Comparison of ENCODE assay signal across 25 mouse cellular contexts in the genomic region with DNA sequence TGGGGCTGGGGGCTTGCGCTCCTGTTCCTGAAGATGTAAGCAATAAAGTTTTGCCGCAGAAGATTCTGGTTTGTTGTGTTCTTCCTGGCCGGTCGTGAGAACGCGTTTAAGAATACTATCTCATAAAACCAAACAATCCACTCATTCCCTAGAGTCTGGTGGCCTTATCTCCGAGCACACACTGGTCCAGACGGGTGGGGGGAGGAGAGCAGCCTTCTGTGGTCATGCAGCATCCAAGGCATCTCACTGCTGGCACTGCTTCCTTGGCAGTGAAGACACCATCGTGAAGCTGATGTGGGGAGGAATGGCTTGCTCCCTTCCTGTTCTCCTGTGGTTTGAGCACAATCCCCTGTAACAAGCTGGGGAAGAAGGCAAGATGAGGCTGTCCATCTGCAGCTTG. TPM values are rescaled to one million over a fixed set of nuclear protein-coding genes. Genes with fewer than 3 reads are reported as not detected.
DNase-seq lines count a peak whose midpoint lies in the region; ATAC-seq lines count a peak whose summit lies in the region.
"Had no signal": no experiment of that assay in that cellular context is flagged by ENCODE, and none has a peak within 500 bp of the region (broad histone marks: within the 10 kb centered on the region; RNA-seq: fewer than 3 reads in every experiment).

No protein-coding gene starts in this region.

- H3K27me3 ChIP-seq in liver, embryonic 11.5 days (replicated peaks; ENCODE audit: control insufficient read depth, insufficient read depth, low read length), result no peaks in the 10 kb centered on the region
- H3K27me3 ChIP-seq: CH12.LX; forebrain, embryonic 13.5 days; heart, embryonic 12.5 days; heart, embryonic 15.5 days; hindbrain, embryonic 13.5 days had no signal

- no peak overlapping the region for H3K4me2 ChIP-seq in liver, embryonic 11.5 days
- H3K4me2 ChIP-seq: forebrain, embryonic 13.5 days; heart, embryonic 12.5 days; heart, embryonic 15.5 days; hindbrain, embryonic 13.5 days had no signal

- no peaks in the 10 kb centered on the region for H3K4me1 ChIP-seq in liver, embryonic 11.5 days (replicated peaks; ENCODE audit: control insufficient read depth, insufficient read depth, low read length)
- H3K4me1 ChIP-seq: forebrain, embryonic 10.5 days; forebrain, embryonic 13.5 days; heart, embryonic 12.5 days; heart, embryonic 15.5 days; hindbrain, embryonic 10.5 days; hindbrain, embryonic 13.5 days had no signal

- no peak for ATAC-seq in liver, embryonic 11.5 days (replicated peaks; ENCODE audit: low FRiP score)
- ATAC-seq in megakaryocyte-erythroid progenitor cell, adult 5-6 weeks (replicated peaks; ENCODE audit: low FRiP score, low TSS enrichment, poor library complexity, severe bottlenecking), result peak; percentile 89
- ATAC-seq: forebrain, embryonic 13.5 days; forebrain, embryonic 16.5 days; hindbrain, embryonic 16.5 days had no signal

- 79% methylated on average over 9 of the region's 9 CpGs for WGBS in liver, embryonic 11.5 days

- no peak overlapping the region for H3K27ac ChIP-seq in liver, embryonic 11.5 days (ENCODE audit: low read depth, low read length)
- H3K27ac ChIP-seq: forebrain, embryonic 10.5 days; forebrain, embryonic 13.5 days; heart, embryonic 15.5 days; hindbrain, embryonic 10.5 days; hindbrain, embryonic 13.5 days had no signal

- no peak overlapping the region for H3K4me3 ChIP-seq in liver, embryonic 11.5 days (ENCODE audit: low read depth, low read length)
- H3K4me3 ChIP-seq: forebrain, embryonic 10.5 days; forebrain, embryonic 13.5 days; heart, embryonic 12.5 days; heart, embryonic 15.5 days; hindbrain, embryonic 10.5 days; hindbrain, embryonic 13.5 days had no signal

- peak; percentile 28 for DNase-seq in liver, embryonic 11.5 days (ENCODE audit: low spot score)
- DNase-seq in liver, result no peak
- DNase-seq in testis, postnatal 10 days (ENCODE audit: low spot score), result peak; percentile 16
- no peak for DNase-seq in testis, postnatal 14 days (ENCODE audit: low spot score)
- DNase-seq in kidney, postnatal 25 days, result no peak
- DNase-seq: adrenal gland, adult 2 months; adrenal gland, postnatal 14 days; B cell, adult 2 months; cerebellum, adult 11-12 months; cerebellum, adult 8-10 months; cerebellum, postnatal 10 days; gastrocnemius, postnatal 10 days; gastrocnemius, postnatal 36 days; heart, postnatal 10 days; heart, postnatal 36 days had no signal

- H3K36me3 ChIP-seq in liver, embryonic 11.5 days (ENCODE audit: control insufficient read depth, insufficient read depth, low read length), result no peaks in the 10 kb centered on the region
- H3K36me3 ChIP-seq: forebrain, embryonic 10.5 days; heart, embryonic 12.5 days; heart, embryonic 15.5 days; hindbrain, embryonic 10.5 days; hindbrain, embryonic 13.5 days had no signal

- no peak overlapping the region for H3K9ac ChIP-seq in liver, embryonic 11.5 days (ENCODE audit: low read depth, low read length)
- H3K9ac ChIP-seq: forebrain, embryonic 13.5 days; heart, embryonic 12.5 days; heart, embryonic 15.5 days; hindbrain, embryonic 13.5 days had no signal

- H3K9me3 ChIP-seq in liver, embryonic 11.5 days (ENCODE audit: control insufficient read depth, low read length), result no peaks in the 10 kb centered on the region
- H3K9me3 ChIP-seq: heart, embryonic 15.5 days; hindbrain, embryonic 13.5 days had no signal

RNA-seq across cellular contexts. Expression of a gene that starts 43.3 kb away (rescaled TPM):
- 20.0 and 23.4 TPM in 2 replicates for polyA plus RNA-seq in liver, embryonic 11.5 days (2014; fragmentation: Nextera tagmentation; extraction: Ambion mirVana)
- 6.5 and 6.7 TPM in 2 replicates for total RNA-seq in megakaryocyte-erythroid progenitor cell, adult 5-6 weeks (2014; fragmentation: Nextera tagmentation)
- 10.1 and 12.1 TPM in 2 replicates for total RNA-seq in megakaryocyte-erythroid progenitor cell, adult 5-6 weeks (2017)

RNA-seq across cellular contexts. Expression of a gene that starts 43.6 kb away (rescaled TPM):
- polyA plus RNA-seq in liver, embryonic 11.5 days (2014; fragmentation: Nextera tagmentation; extraction: Ambion mirVana), result 177 and 190 TPM in 2 replicates
- 118 and 181 TPM in 2 replicates for total RNA-seq in megakaryocyte-erythroid progenitor cell, adult 5-6 weeks (2014; fragmentation: Nextera tagmentation)
- 140 and 154 TPM in 2 replicates for total RNA-seq in megakaryocyte-erythroid progenitor cell, adult 5-6 weeks (2017)

Comparison
In these comparisons a context has a peak if more than half of its experiments do, and no peak if none do; other contexts are left out.
1. DNase-seq: peak in liver, embryonic 11.5 days (single experiment) and testis, postnatal 10 days (single experiment); none in liver (single experiment), testis, postnatal 14 days (single experiment) and kidney, postnatal 25 days (0 of 2).